Mouse (Mus musculus) cerebral cortex, adult 2 months (tissue): ENCODE measurements around the gene Gm10256.

ENCODE experiments used
- WGBS: fragments of 180-500 bp; shearing (Covaris S2); methylation state at CpG from one replicate; pipeline ENCODE4 v1.1.7; 2018; 5-methylcytosine and 5-hydroxymethylcytosine counted together

Gene Gm10256

DNA sequence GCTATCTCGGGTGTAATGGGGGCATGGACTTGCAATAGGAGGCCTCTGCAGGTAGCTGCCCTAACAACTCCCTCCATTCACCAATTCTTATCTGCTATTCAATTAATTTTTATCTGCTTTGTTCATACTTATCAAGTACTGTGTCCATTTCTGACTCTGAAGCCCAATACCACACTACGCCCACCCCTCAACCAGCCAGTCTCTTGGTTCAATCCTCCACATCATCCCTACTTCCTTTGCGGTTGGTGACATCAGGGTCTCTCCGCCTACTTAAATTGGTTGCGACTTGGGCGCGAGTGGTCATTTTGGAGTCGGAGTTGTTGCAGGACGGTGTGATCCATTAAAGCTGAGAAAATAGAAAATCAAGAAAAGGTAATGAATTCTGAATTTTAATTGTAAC is at the start of gene Gm10256, which contains the start of gene Rbmy:
Gene Gm10256 (plus strand): TSS at position 320 of the 400 bp plus-strand sequence.
Gene Rbmy (plus strand): TSS at position 301 of the 400 bp plus-strand sequence.
- WGBS = no CpG with 5 or more reads among the region's 9 CpGs

DNA sequence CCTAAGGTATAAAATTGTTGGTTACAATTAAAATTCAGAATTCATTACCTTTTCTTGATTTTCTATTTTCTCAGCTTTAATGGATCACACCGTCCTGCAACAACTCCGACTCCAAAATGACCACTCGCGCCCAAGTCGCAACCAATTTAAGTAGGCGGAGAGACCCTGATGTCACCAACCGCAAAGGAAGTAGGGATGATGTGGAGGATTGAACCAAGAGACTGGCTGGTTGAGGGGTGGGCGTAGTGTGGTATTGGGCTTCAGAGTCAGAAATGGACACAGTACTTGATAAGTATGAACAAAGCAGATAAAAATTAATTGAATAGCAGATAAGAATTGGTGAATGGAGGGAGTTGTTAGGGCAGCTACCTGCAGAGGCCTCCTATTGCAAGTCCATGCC is 34.4 kb upstream of the Gm10256 start, which contains the start of gene Gm4064:
Gene Gm4064 (minus strand): TSS at position 101 of the 400 bp plus-strand sequence.
- no CpG with 5 or more reads among the region's 8 CpGs for WGBS

DNA sequence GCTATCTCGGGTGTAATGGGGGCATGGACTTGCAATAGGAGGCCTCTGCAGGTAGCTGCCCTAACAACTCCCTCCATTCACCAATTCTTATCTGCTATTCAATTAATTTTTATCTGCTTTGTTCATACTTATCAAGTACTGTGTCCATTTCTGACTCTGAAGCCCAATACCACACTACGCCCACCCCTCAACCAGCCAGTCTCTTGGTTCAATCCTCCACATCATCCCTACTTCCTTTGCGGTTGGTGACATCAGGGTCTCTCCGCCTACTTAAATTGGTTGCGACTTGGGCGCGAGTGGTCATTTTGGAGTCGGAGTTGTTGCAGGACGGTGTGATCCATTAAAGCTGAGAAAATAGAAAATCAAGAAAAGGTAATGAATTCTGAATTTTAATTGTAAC is 70.2 kb downstream of the Gm10256 start, which contains the start of gene Gm10352:
Gene Gm10352 (plus strand): TSS at position 301 of the 400 bp plus-strand sequence.
- no CpG with 5 or more reads among the region's 9 CpGs for WGBS
